Mouse (Mus musculus): ENCODE measurements at regions not wholly inside any gene's neighbourhood (a gene's known extent, or its start where the extent isn't known, plus 50 kb on each side); places are given as distances from the start of the nearest gene placed in this dataset.
A peak's percentile ranks its signal among the peaks of the same experiment; 100 is the strongest.

DNA sequence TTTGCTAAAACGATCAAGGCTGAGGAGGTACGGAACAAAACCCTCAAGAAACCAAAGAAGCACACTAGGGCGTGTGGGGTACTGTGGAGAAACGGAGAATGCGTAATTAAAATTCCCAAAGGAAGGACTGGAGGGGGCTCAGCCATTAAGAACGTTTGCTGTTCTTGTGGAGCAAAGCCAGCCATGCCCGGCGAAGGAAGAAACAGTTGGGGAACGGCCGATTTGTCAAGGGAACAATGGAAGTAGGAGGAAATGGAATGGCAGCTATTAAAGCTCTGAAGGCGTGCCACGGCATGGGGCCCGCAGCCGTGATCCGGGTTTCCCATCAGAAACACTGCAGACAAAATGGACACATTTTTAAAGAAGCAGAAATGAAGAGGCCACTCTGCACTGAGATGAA, 124.2 kb upstream of the Sulf2 start:
- Histone ChIP-seq H3K9me3 (ENCODE audit: low read length) (no peaks in the 10 kb centered on the region), H3K27me3 (ENCODE audit: insufficient read depth, low read length) (0 out of 2 replicates have a peak, but pooled peaks cover 4% of the 10 kb centered on the region), H3K4me3 (ENCODE audit: low read length) (no peak overlapping the region), H3K9ac (replicated peaks; ENCODE audit: low read length) (no peak overlapping the region), H3K4me1 (ENCODE audit: insufficient read depth, low read length) (no peaks in the 10 kb centered on the region), H3K4me2 (ENCODE audit: low read depth, low read length) (no peak overlapping the region), H3K36me3 (ENCODE audit: insufficient read depth, low read length) (no peaks in the 10 kb centered on the region), H3K27ac (no peak overlapping the region)
- no peak for TF ChIP-seq CTCF (IDR thresholded peaks at IDR 0.05; ENCODE audit: low read depth)
- DNase-seq (ENCODE audit: low spot score) (no peak), ATAC-seq (no peak)
- 54% methylated on average over 15 of the region's 15 CpGs for WGBS

DNA sequence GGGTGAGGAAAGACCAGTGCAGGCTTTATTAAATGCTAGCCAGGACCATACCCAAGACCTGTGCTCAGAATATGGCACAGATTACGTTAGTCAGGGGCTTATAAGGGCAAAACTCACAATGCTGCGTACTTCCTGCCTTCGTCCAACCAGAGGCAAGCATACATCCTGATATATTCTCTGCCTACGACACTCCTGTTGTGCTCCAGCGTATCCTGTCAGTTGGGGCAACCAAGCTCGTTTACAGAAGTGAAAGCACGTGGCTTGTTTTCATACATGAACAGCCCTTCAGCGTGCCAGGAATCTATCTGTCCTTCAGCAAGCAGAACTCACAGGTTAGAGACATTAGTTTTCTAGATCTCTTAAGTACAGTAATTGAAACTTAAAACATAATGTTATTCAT, 119.9 kb upstream of the Sulf2 start:
- ATAC-seq (no peak), DNase-seq (ENCODE audit: low spot score) (no peak)
- no peak for TF ChIP-seq CTCF (IDR thresholded peaks at IDR 0.05; ENCODE audit: low read depth)
- H3K9me3 ChIP-seq (ENCODE audit: low read length): no peaks in the 10 kb centered on the region
- H3K9ac ChIP-seq (replicated peaks; ENCODE audit: low read length): no peak overlapping the region
- H3K4me1 ChIP-seq (ENCODE audit: insufficient read depth, low read length): no peaks in the 10 kb centered on the region
- WGBS: 83% methylated on average over 8 of the region's 8 CpGs
- no peak overlapping the region for H3K27ac ChIP-seq
- H3K4me2 ChIP-seq (ENCODE audit: low read depth, low read length): no peak overlapping the region
- no peaks in the 10 kb centered on the region for H3K36me3 ChIP-seq (ENCODE audit: insufficient read depth, low read length)
- peaks cover 4% of the 10 kb centered on the region; the same call in 1 of the 2 replicates for H3K27me3 ChIP-seq (ENCODE audit: insufficient read depth, low read length)
- no peak overlapping the region for H3K4me3 ChIP-seq (ENCODE audit: low read length)

DNA sequence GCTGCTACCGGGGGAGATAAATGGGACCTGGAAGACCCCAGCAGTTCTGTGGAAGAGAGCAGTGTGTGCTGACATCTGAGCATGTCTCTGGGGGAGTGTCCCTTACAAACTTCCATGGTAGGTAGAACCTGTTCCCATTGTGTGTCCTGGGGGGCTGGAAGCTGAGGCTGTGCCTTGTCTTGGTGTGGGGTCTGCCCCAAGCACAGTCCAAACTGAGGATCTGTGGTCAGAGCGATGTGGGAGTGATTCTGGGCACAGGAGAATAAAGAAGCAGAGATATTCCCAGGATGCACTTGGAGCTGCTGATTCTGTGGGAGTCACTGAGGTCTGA, 118.5 kb upstream of the Sulf2 start:
- Histone ChIP-seq H3K9me3 (ENCODE audit: low read length) (no peaks in the 10 kb centered on the region), H3K27ac (no peak overlapping the region), H3K9ac (replicated peaks; ENCODE audit: low read length) (no peak overlapping the region), H3K4me3 (ENCODE audit: low read length) (no peak overlapping the region), H3K4me1 (ENCODE audit: insufficient read depth, low read length) (no peaks in the 10 kb centered on the region), H3K4me2 (ENCODE audit: low read depth, low read length) (no peak overlapping the region), H3K27me3 (ENCODE audit: insufficient read depth, low read length) (peaks cover 4% of the 10 kb centered on the region; the same call in 1 of the 2 replicates), H3K36me3 (ENCODE audit: insufficient read depth, low read length) (no peaks in the 10 kb centered on the region)
- no peak for ATAC-seq
- no peak for TF ChIP-seq CTCF (IDR thresholded peaks at IDR 0.05; ENCODE audit: low read depth)
- 38% methylated on average over 2 of the region's 2 CpGs for WGBS
- DNase-seq (ENCODE audit: low spot score): no peak

DNA sequence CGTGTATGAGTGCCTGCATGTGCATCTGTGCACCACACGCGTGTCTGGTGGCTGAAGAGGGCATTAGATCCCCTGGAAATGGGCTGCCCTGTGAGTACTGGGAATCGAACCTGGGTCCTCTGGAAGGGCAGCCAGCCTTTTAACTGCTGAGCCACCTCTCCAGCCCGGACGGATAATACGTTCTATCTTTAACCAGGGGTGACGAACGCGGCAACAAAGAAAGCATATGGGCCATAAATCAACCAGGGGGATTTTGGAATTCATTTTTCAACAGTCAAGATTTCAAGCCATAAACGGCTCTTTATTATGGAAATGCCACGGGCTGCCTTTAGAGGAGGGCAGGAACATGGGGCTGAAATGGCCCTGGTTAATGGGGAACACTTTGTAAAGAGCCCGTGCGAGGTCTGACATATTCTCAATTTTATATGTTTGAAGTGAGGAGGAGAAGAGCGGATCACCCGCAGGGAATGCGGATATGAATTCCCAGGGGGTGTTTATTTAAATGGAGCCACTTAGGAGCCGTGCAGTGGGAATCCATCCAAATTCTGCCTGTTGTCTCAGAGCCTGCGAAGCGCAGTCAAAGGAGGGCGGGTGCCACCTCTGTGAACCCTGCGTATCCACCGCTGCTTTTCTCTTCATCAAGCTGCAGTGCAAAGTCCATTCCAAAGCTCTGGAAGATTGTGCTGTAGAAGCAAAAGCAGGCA, 118.0 kb upstream of the Sulf2 start:
- Histone ChIP-seq H3K4me2 (ENCODE audit: low read depth, low read length) (no peak overlapping the region), H3K27me3 (ENCODE audit: insufficient read depth, low read length) (peaks cover 4% of the 10 kb centered on the region; the same call in 1 of the 2 replicates), H3K36me3 (ENCODE audit: insufficient read depth, low read length) (no peaks in the 10 kb centered on the region), H3K27ac (no peak overlapping the region), H3K4me1 (ENCODE audit: insufficient read depth, low read length) (no peaks in the 10 kb centered on the region), H3K4me3 (ENCODE audit: low read length) (no peak overlapping the region), H3K9ac (replicated peaks; ENCODE audit: low read length) (no peak overlapping the region), H3K9me3 (ENCODE audit: low read length) (no peaks in the 10 kb centered on the region)
- ATAC-seq (no peak), DNase-seq (ENCODE audit: low spot score) (peak; percentile 66)
- WGBS: 23% methylated on average over 23 of the region's 23 CpGs
- no peak for TF ChIP-seq CTCF (IDR thresholded peaks at IDR 0.05; ENCODE audit: low read depth)

DNA sequence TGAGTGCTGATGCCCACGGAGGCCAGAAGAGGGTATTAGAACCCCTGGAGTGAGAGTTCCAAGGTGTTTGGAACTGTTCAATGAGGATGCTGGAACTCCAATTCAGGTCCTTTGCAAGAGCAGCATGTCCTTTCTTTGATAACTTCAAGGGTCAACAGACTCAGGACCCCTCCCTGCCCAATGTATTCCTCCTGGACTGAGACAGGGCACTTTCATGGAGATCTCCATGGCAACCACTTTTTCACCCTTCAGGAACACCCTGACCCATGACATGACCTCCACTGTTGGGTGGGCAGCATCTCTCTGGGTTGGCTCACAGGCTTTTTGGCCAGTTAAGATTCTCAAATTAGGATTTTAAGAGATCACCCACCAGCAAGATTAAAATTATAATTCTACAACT, 117.4 kb upstream of the Sulf2 start:
- TF ChIP-seq CTCF (IDR thresholded peaks at IDR 0.05; ENCODE audit: low read depth): no peak
- H3K27me3 ChIP-seq (ENCODE audit: insufficient read depth, low read length): peaks cover 4% of the 10 kb centered on the region; the same call in 1 of the 2 replicates
- no peak overlapping the region for H3K27ac ChIP-seq
- H3K36me3 ChIP-seq (ENCODE audit: insufficient read depth, low read length): no peaks in the 10 kb centered on the region
- 33% methylated on average over 1 of the region's 1 CpGs for WGBS
- H3K9me3 ChIP-seq (ENCODE audit: low read length): no peaks in the 10 kb centered on the region
- ATAC-seq: no peak
- no peak overlapping the region for H3K4me2 ChIP-seq (ENCODE audit: low read depth, low read length)
- DNase-seq (ENCODE audit: low spot score): no peak
- H3K4me3 ChIP-seq (ENCODE audit: low read length): no peak overlapping the region
- H3K9ac ChIP-seq (replicated peaks; ENCODE audit: low read length): no peak overlapping the region
- H3K4me1 ChIP-seq (ENCODE audit: insufficient read depth, low read length): no peaks in the 10 kb centered on the region

DNA sequence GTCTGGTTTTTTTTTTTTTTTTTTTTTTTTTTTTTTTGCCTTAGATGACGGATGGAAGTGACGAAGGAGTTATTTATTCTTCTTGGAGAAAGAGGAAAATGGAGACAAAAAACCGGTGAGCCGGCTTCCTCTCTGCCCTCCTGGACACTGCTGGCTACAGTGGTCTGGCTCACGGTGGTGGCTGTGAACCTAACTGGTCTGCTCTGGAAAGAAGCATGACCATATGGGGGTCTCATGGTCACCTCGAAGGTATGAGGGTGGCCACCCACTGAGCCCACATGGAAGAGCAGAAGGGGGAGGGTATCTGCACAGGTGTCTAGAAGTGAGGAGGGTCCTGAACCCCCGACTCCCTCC, 116.7 kb upstream of the Sulf2 start:
- H3K4me1 ChIP-seq (ENCODE audit: insufficient read depth, low read length): no peaks in the 10 kb centered on the region
- H3K9me3 ChIP-seq (ENCODE audit: low read length): no peaks in the 10 kb centered on the region
- H3K27me3 ChIP-seq (ENCODE audit: insufficient read depth, low read length): peaks cover 4% of the 10 kb centered on the region; the same call in 1 of the 2 replicates
- ATAC-seq (no peak), DNase-seq (ENCODE audit: low spot score) (no peak)
- no peak overlapping the region for H3K4me2 ChIP-seq (ENCODE audit: low read depth, low read length)
- H3K36me3 ChIP-seq (ENCODE audit: insufficient read depth, low read length): no peaks in the 10 kb centered on the region
- H3K27ac ChIP-seq: no peak overlapping the region
- 59% methylated on average over 7 of the region's 7 CpGs for WGBS
- H3K4me3 ChIP-seq (ENCODE audit: low read length): no peak overlapping the region
- TF ChIP-seq CTCF (IDR thresholded peaks at IDR 0.05; ENCODE audit: low read depth): no peak
- H3K9ac ChIP-seq (replicated peaks; ENCODE audit: low read length): no peak overlapping the region

DNA sequence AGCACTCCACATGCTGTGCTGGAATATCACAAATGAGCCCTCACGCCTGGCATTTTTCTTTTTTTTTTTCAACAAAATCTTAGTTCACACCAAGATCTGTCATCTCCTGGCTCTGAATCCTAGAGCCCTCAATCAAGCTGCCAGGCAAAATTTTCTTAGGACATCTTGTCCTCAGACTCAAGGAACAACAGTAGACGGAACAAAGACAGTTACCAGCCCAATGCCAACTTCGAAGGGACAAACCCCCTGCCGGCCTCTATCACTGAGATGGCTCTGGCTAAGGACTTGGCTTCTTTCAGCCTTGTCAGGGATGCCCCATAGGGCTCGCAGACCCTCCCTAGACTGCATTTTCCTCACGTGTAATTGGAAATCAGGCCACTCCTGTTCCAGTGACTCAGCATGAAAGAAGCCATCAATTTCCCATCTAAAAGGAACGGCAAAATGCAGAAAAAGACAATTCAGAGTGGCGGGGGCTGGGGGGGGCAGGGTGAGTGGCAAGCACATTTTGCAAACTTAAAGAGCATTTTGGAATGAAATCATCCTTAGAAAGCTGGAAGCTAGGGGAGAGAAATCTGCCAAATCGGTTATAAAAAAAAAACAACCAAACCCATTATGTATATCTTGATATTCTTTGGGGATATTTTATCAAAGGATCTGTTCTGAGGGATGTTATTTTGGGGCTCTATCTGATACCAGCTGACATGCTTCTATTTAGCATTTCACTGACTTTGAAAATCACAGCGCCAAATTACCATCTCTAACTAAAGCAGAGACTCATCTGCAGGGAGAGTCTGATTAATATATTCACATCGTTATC, 116.1 kb upstream of the Sulf2 start:
- H3K9me3 ChIP-seq (ENCODE audit: low read length): no peaks in the 10 kb centered on the region
- DNase-seq (ENCODE audit: low spot score) (peak; percentile 32), ATAC-seq (no peak)
- no peak overlapping the region for H3K4me3 ChIP-seq (ENCODE audit: low read length)
- H3K27ac ChIP-seq: no peak overlapping the region
- H3K4me1 ChIP-seq (ENCODE audit: insufficient read depth, low read length): no peaks in the 10 kb centered on the region
- no peak for TF ChIP-seq CTCF (IDR thresholded peaks at IDR 0.05; ENCODE audit: low read depth)
- no peaks in the 10 kb centered on the region for H3K36me3 ChIP-seq (ENCODE audit: insufficient read depth, low read length)
- H3K4me2 ChIP-seq (ENCODE audit: low read depth, low read length): no peak overlapping the region
- WGBS: 29% methylated on average over 11 of the region's 11 CpGs
- H3K27me3 ChIP-seq (ENCODE audit: insufficient read depth, low read length): peaks cover 4% of the 10 kb centered on the region; the same call in 1 of the 2 replicates
- no peak overlapping the region for H3K9ac ChIP-seq (replicated peaks; ENCODE audit: low read length)
